Mouse (Mus musculus) intestine, postnatal 0 days (tissue): ENCODE results near the gene Sod1. TPM values are rescaled to one million over a fixed set of nuclear protein-coding genes. Genes with fewer than 3 reads are reported as not detected.

Experiments used
- ATAC-seq: fragments of 200-750 bp; cut with Nextera tagmentation; 2 replicates; pipeline ENCODE4 v1.8.0; 2017; ENCODE audit warnings: mild to moderate bottlenecking, moderate TSS enrichment, moderate library complexity
- H3K27ac ChIP-seq: fragments of 300-500 bp; sonication (generic); 2 replicates; pipeline ENCODE4 v1.5.1; 2014; ENCODE audit warnings: mild to moderate bottlenecking, low read depth, low read length, moderate library complexity
- H3K27me3 ChIP-seq: fragments of 300-500 bp; sonication (generic); replicated peaks from 2 replicates; pipeline ENCODE4 v1.6.1; 2014; ENCODE audit warnings: low read length, mixed read lengths; ENCODE audit not compliant: control insufficient read depth, insufficient read depth
- H3K36me3 ChIP-seq: fragments of 300-500 bp; sonication (generic); 2 replicates; pipeline ENCODE4 v1.6.1; 2014; ENCODE audit warnings: mild to moderate bottlenecking, moderate library complexity; ENCODE audit not compliant: control insufficient read depth, insufficient read depth
- H3K4me1 ChIP-seq: fragments of 300-500 bp; sonication (generic); replicated peaks from 2 replicates; pipeline ENCODE4 v1.6.1; 2014; ENCODE audit warnings: antibody characterized with exemption, low read length, mixed read lengths; ENCODE audit not compliant: control insufficient read depth, insufficient read depth
- H3K4me2 ChIP-seq: fragments of 300-500 bp; sonication (generic); replicated peaks from 2 replicates; pipeline ENCODE4 v1.6.1; 2014; ENCODE audit warnings: low read depth, mild to moderate bottlenecking, moderate library complexity
- H3K4me3 ChIP-seq: fragments of 300-500 bp; sonication (generic); 2 replicates; pipeline ENCODE4 v1.5.1; 2014; ENCODE audit warnings: low read depth, low read length
- H3K9ac ChIP-seq: fragments of 300-500 bp; sonication (generic); 2 replicates; pipeline ENCODE4 v1.6.1; 2014; ENCODE audit warnings: mild to moderate bottlenecking, low read depth, low read length
- H3K9me3 ChIP-seq: fragments of 300-500 bp; sonication (generic); 2 replicates; pipeline ENCODE4 v1.6.1; 2016; ENCODE audit warnings: mixed run types; ENCODE audit not compliant: control insufficient read depth
- CTCF ChIP-seq: sonication (generic); IDR thresholded peaks from 2 replicates; pipeline ENCODE4 v1.5.1; 2016; ENCODE audit warnings: low read depth, mild to moderate bottlenecking, control low read depth, antibody characterized with exemption, moderate library complexity
- WGBS: fragments of 180-500 bp; shearing (Covaris S2); extraction: QIAGEN DNeasy Blood & Tissue Kit; methylation state at CpG from one replicate; pipeline ENCODE4 v1.1.7; 2014; 5-methylcytosine and 5-hydroxymethylcytosine counted together
- polyA plus RNA-seq: library from polyadenylated mRNA; unstranded; fragments of >200 nt; fragmentation: Nextera tagmentation; extraction: Ambion mirVana; gene quantifications from 2 replicates; pipeline ENCODE4 v1.2.1, GENCODE M21; 2015

Sod1 gene
- polyA plus RNA-seq, 1 experiment from 2014 or later = 1,874 TPM

GRCm38 (mm10) chr16:90220892-90221431, 408 bp downstream of the Sod1 start:
- Histone ChIP-seq H3K9ac (peak overlapping the region; percentile 91), H3K27ac (peak overlapping the region; percentile 92), H3K4me3 (peak overlapping the region; percentile 94), H3K4me2 (peak overlapping the region; percentile 69), H3K4me1 (peaks cover 12% of the 10 kb centered on the region), H3K27me3 (no peaks in the 10 kb centered on the region), H3K9me3 (no peaks in the 10 kb centered on the region), H3K36me3 (peaks cover 17% of the 10 kb centered on the region)
- ATAC-seq = peak; percentile 77
- no peak for TF ChIP-seq CTCF
- 1% methylated on average over 45 of the region's 52 CpGs for WGBS

GRCm38 (mm10) chr16:90221441-90222070, 1.0 kb downstream of the Sod1 start:
- H3K9me3 ChIP-seq = no peaks in the 10 kb centered on the region
- peak overlapping the region; percentile 91 for H3K9ac ChIP-seq
- ATAC-seq = no peak
- peak overlapping the region; percentile 94 for H3K4me3 ChIP-seq
- H3K27me3 ChIP-seq = no peaks in the 10 kb centered on the region
- peaks cover 21% of the 10 kb centered on the region for H3K36me3 ChIP-seq
- 2% methylated on average over 20 of the region's 20 CpGs for WGBS
- peak overlapping the region; percentile 92 for H3K27ac ChIP-seq
- H3K4me2 ChIP-seq = peak overlapping the region; percentile 69
- peaks cover 10% of the 10 kb centered on the region for H3K4me1 ChIP-seq
- no peak for TF ChIP-seq CTCF

GRCm38 (mm10) chr16:90229897-90230296, 9.3 kb downstream of the Sod1 start:
- Histone ChIP-seq H3K4me1 (no peaks in the 10 kb centered on the region), H3K36me3 (peaks cover 28% of the 10 kb centered on the region), H3K4me2 (no peak overlapping the region), H3K27me3 (no peaks in the 10 kb centered on the region), H3K27ac (no peak overlapping the region), H3K4me3 (no peak overlapping the region), H3K9ac (no peak overlapping the region), H3K9me3 (no peaks in the 10 kb centered on the region)
- ATAC-seq = no peak
- no peak for TF ChIP-seq CTCF
- 87% methylated on average over 6 of the region's 6 CpGs for WGBS

GRCm38 (mm10) chr16:90231302-90231701, 10.7 kb downstream of the Sod1 start:
- H3K27me3 ChIP-seq = no peaks in the 10 kb centered on the region
- H3K4me2 ChIP-seq = no peak overlapping the region
- H3K4me1 ChIP-seq = no peaks in the 10 kb centered on the region
- no peak for TF ChIP-seq CTCF
- no peak overlapping the region for H3K27ac ChIP-seq
- no peak for ATAC-seq
- no peaks in the 10 kb centered on the region for H3K9me3 ChIP-seq
- no peak overlapping the region for H3K9ac ChIP-seq
- peaks cover 16% of the 10 kb centered on the region for H3K36me3 ChIP-seq
- no peak overlapping the region for H3K4me3 ChIP-seq
- 87% methylated on average over 7 of the region's 7 CpGs for WGBS

GRCm38 (mm10) chr16:90233702-90234101, 13.1 kb downstream of the Sod1 start:
- H3K27me3 ChIP-seq = no peaks in the 10 kb centered on the region
- no peak overlapping the region for H3K4me3 ChIP-seq
- no peak overlapping the region for H3K4me2 ChIP-seq
- TF ChIP-seq CTCF = no peak
- no peak for ATAC-seq
- peaks cover 22% of the 10 kb centered on the region; the same call in 1 of the 2 replicates for H3K36me3 ChIP-seq
- H3K27ac ChIP-seq = no peak overlapping the region
- H3K9me3 ChIP-seq = no peaks in the 10 kb centered on the region
- no peak overlapping the region for H3K9ac ChIP-seq
- WGBS = 94% methylated on average over 10 of the region's 10 CpGs
- no peaks in the 10 kb centered on the region for H3K4me1 ChIP-seq

GRCm38 (mm10) chr16:90234617-90235016, 14.1 kb downstream of the Sod1 start:
- TF ChIP-seq CTCF = no peak
- peak; percentile 55 for ATAC-seq
- Histone ChIP-seq H3K27ac (no peak overlapping the region), H3K4me1 (no peaks in the 10 kb centered on the region), H3K4me3 (no peak overlapping the region), H3K27me3 (no peaks in the 10 kb centered on the region), H3K9me3 (no peaks in the 10 kb centered on the region), H3K4me2 (no peak overlapping the region), H3K9ac (no peak overlapping the region), H3K36me3 (peaks cover 18% of the 10 kb centered on the region; the same call in 1 of the 2 replicates)
- 44% methylated on average over 6 of the region's 6 CpGs for WGBS
